Mouse (Mus musculus): ENCODE results near the gene Galnt17.

Gene Galnt17

GRCm38 (mm10) chr5:130919969-130920368 is 388.3 kb downstream of the Galnt17 start:
- DNase-seq, result no peak

GRCm38 (mm10) chr5:130914606-130915005 is 393.7 kb downstream of the Galnt17 start:
- no peak for DNase-seq

- DNase-seq, result no peak
Measured at GRCm38 (mm10) chr5:130911551-130911950, 396.7 kb downstream of the Galnt17 start.

- no peak for DNase-seq
Measured at GRCm38 (mm10) chr5:130901736-130902135, 406.6 kb downstream of the Galnt17 start.

GRCm38 (mm10) chr5:130895991-130896390 is 412.3 kb downstream of the Galnt17 start:
- DNase-seq, result no peak

GRCm38 (mm10) chr5:130891735-130892134 is 416.6 kb downstream of the Galnt17 start:
- DNase-seq, result no peak

GRCm38 (mm10) chr5:130880331-130880730 is 428.0 kb downstream of the Galnt17 start:
- DNase-seq, result no peak

- no peak for DNase-seq
Measured at GRCm38 (mm10) chr5:130875391-130875790, 432.9 kb downstream of the Galnt17 start.

- DNase-seq, result no peak
Measured at GRCm38 (mm10) chr5:130871086-130871485, 437.2 kb downstream of the Galnt17 start.

GRCm38 (mm10) chr5:130869869-130870268 is 438.4 kb downstream of the Galnt17 start:
- no peak for DNase-seq

- DNase-seq, result peak; percentile 65
Measured at GRCm38 (mm10) chr5:130862302-130862701, 446.0 kb downstream of the Galnt17 start.

GRCm38 (mm10) chr5:130859736-130860135 is 448.6 kb downstream of the Galnt17 start:
- peak; percentile 24 for DNase-seq

- no peak for DNase-seq
Measured at GRCm38 (mm10) chr5:130858706-130859105, 449.6 kb downstream of the Galnt17 start.

GRCm38 (mm10) chr5:130858148-130858547 is 450.1 kb downstream of the Galnt17 start:
- DNase-seq, result peak; percentile 42

- peak; percentile 14 for DNase-seq
Measured at GRCm38 (mm10) chr5:130854430-130854829, 453.9 kb downstream of the Galnt17 start.

GRCm38 (mm10) chr5:130853371-130853770 is 454.9 kb downstream of the Galnt17 start:
- DNase-seq, result peak; percentile 91

GRCm38 (mm10) chr5:130852182-130852581 is 456.1 kb downstream of the Galnt17 start:
- DNase-seq, result no peak

GRCm38 (mm10) chr5:130849610-130850009 is 458.7 kb downstream of the Galnt17 start:
- DNase-seq, result peak; percentile 14

GRCm38 (mm10) chr5:130848562-130848961 is 459.7 kb downstream of the Galnt17 start:
- DNase-seq, result no peak

- no peak for DNase-seq
Measured at GRCm38 (mm10) chr5:130825797-130826196, 482.5 kb downstream of the Galnt17 start.

Data from right cerebral cortex, postnatal 14 days (tissue).